Mouse (Mus musculus) layer of hippocampus, adult 18-20 months (tissue): Measurements from ENCODE around the gene Olfr1347. TPM values are rescaled to one million over a fixed set of nuclear protein-coding genes. Genes with fewer than 3 reads are reported as not detected.
"Not testable (repeated sequence)": the region's sequence is repeated elsewhere in the genome, so short reads cannot be mapped to it uniquely, and the experiment has no call there.

ENCODE experiments used
- DNase-seq, 2 experiments: peaks; one replicate each; pipeline ENCODE4 v3.0.0; 2022; ENCODE audit warnings: low spot score in 2 of 2
- long read RNA-seq: library from polyadenylated mRNA; stranded (forward); transcript quantifications from one replicate; pipeline ENCODE4 v2.0.0, GENCODE M21; 2021
- total RNA-seq, 2 experiments: library from RNA; stranded (reverse); gene quantifications; 2 replicates each; pipeline ENCODE4 v1.2.3; 2021

Olfr1347 gene
- total RNA-seq, result not detected
- long read RNA-seq, result 0 reads

DNA sequence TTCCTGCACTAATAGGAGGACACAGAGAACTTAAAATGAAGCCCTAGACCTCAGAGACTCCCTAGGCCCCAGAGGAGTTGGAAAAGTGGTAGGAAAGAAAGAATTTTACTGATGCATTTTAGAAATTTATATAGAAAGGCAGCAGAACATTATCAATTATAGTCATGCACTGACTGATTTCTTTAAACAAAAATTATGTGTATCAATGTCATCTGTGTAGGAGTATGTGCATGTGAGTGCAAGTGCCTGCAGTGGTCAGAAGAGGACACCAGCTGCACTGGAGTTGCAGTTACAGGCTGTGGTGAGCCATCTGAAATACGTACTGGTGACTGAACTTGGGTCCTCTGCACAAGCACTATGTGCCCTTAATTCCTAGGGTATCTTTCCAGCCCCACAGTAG lies at the start of gene Olfr1347:
Gene Olfr1347, minus strand, starts transcription at position 101 of the 400 bp plus-strand sequence.
- no peak for DNase-seq

DNA sequence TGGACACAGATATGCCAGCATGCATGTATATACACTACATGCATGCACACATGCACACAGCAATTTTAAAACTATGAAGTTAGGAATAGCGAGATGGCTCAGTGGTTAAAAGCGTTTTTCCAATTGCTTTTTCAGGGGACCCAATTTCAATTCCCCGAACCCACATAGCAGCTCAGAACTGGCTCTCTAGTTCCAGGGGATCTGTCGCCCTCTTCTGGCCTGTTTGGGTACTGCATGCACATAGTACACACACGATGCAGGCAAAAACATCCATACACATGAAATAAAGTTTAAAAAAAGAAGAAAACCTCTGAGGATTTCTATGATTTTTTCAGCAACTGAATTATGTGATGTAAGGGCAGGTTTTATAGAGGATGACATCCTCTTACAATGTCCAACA lies 26.6 kb upstream of the Olfr1347 start:
- DNase-seq, result peak in 1 of 2 experiments; percentile 5

DNA sequence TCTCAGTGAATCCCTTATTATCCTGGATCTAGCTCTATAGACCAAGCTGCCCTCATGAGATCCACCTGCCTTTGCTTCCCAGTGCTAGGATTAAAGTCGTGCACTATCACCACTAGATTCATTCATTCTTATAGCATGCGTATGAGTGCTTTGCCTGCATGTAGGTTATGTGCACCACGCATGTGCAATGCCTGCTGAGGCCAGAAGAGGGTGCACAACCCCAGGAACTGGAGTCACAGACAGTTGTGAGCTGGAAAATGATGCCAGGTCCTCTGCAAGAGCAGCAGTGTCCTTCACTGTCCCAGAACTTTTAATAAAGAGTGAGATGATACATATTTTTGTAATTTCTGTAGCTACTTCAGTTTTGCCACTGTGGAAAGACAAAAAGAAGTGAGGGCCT lies 25.4 kb upstream of the Olfr1347 start:
- DNase-seq, result no peak

DNA sequence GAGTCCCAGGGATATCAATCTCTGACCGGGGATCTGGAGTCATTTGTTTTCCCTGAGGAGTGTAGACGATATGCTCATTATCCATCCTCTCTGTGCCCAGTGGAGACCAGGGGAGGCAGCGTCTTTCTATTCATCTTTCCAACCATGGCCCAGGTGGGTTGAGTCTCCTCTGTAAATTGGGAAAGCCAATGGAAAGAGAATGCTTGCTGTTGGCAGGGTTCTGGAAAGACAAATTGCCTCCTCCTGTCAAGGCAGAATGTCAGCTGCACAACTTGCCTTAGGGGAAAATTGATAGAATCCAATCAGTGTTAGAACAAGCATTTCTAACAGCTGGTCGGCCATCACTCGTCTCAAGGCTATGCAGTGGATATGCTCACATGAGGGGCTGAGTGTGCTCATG lies 23.3 kb upstream of the Olfr1347 start, which contains the start of gene Olfr1349:
Gene Olfr1349, minus strand, starts transcription at position 101 of the 400 bp plus-strand sequence.
- no peak for DNase-seq

DNA sequence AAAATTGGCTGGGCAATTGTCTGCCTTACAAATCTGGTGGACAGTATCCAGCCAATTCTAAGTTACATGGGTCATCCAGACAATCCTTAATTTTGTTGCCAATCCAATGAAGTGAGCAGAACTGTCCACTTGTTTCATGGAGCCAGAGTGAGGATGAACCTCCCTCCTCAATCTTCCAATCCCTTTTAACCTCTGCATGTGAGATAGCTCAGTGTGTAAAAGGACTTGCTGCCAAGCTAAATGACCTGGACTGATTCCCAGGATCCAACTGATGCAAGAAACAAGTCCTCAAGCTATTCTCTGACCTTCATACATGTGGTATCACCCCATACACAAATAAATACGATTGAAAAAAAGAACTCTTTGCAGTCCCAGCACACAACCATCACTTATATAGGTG lies 22.1 kb upstream of the Olfr1347 start:
- no peak for DNase-seq

DNA sequence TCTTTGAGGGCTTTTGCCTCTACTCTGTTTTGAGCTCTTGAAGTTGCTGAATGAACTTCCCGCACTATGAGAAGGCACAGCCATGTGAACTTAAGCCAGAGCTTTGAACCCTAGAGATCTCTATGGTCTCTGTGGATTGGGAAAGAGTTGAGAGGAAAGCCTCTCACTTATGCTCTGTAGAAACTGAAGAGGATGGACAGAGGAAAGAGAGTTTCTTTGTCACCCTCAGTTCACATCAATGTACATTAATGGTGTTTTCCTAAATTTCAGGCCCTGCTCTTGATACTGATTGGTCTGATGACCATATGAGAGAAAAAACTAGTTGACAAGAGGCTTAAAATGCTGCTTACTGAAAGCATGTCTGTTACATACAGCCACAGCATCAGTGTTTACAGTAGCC lies 9.1 kb upstream of the Olfr1347 start, which contains the start of gene Olfr1348:
Gene Olfr1348, minus strand, starts transcription at position 101 of the 400 bp plus-strand sequence.
- DNase-seq, result no peak

DNA sequence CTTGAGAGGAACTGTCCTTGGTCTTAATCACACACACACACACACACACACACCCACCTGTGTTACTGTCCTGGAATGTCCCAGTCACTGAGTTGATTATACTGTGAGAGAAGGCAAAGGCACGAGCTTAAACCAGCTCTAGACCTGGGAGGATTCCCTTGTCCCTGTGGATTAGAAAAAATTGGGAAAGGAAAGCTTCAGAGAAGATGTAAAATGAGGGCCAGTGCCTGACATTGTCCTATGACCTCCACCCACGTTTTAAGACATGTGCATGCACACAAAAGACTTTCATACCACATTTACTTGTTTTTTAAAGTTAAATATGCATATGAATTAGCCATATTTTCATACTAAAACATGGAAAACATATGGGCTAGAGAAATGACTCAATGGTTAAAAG lies 12.7 kb downstream of the Olfr1347 start, which contains the start of gene Olfr5:
Gene Olfr5, minus strand, starts transcription at position 101 of the 400 bp plus-strand sequence.
- DNase-seq, result no peak

DNA sequence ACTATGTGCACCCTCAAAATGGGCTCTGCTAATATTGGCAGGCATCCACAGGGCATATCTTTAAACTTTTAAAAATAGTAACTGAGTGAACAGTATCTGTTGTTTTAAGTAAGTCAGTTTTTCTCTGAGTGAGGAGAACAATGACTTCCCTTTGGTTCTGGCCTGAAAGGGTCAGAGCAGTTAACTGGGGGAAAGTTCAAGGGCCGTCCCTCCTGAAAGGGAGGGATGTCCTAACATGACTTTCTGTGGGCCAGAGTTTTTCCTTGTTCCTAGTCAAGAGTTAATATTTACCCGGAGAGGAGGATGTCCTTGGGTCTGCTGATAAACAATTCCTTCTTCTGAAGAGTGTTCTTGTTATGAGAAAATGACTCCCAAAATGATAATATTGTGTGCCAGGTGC lies 21.9 kb downstream of the Olfr1347 start:
- DNase-seq, result not testable (repeated sequence)

DNA sequence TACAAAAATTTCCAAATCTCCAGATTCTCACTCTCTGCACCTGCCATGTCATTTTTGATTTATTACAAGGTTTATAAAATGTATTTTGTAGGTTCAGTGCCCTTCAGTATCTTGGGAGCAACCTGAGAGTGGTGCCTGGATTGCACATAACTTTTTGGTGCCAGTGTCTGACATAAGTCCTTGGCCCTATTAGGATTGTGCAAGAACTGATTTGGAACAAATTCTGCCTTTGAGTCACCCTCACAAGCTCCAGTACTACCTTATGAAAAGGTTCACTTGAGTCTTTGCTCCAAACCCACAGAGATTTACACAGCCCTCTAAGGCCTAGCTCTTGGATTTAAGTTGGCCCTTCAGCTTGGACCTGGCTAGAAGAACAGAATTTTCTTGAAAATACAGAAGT lies 32.6 kb downstream of the Olfr1347 start, which contains the start of gene Olfr1346:
Gene Olfr1346, plus strand, starts transcription at position 151 of the 400 bp plus-strand sequence.
- no peak for DNase-seq

DNA sequence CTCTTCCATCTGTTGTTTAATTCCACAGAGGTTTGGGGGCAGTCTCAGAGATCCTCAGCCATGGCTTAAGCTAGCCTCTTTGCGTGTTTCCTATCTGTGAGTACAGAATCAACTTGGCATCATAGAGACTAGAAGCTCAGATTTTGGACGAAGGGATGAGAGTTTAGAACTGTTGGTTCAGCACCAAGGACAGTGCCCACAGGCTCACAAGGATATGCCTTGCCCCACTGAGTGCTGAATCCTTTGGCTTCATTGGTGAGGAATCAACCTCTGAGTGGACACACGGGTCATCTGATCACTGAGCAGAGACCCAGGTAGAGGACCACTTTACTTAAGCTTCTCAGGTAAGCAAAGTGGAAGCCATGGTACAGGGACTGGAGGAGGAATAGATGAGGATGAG lies 43.2 kb downstream of the Olfr1347 start:
- no peak for DNase-seq

DNA sequence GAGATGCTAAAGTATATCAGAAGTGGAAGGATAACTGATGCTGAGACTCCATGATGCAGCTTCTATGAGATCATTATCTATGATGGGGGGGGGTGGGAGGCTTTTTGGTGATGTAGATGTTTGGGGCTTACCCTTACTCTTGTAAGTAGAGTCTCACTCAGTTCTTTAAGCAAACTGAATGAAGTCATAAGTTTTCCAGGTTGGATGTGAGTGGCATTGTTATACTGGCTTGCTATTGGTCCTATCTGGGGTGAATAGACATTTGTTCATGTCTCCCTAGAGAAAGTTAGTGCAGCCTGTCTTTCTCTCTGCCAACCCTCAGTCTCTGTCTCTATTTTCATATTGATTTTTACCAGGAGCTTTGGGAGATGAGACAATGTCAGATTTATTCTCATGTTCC lies 43.7 kb downstream of the Olfr1347 start, which contains the start of gene Olfr1336:
Gene Olfr1336, plus strand, starts transcription at position 301 of the 400 bp plus-strand sequence.
- DNase-seq, result no peak

DNA sequence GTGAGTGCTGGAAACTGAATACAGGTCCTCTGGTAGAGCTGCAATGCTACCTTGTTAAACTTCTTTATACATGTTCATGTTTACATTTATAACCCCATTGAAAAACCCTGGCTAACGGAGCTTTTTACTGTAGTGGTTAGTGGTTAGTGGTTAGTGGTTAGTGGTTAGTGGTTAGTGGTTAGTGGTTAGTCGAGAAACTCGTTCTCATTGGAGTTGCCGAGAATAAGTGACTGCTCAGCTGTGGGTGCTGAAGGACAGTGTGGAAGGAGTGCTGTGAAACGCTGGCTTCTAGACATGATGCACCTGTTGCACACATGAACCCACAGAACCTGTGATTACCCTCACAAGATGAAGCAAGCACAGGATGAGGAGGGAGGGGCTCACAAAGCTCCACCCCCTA lies 51.8 kb downstream of the Olfr1347 start:
- no peak for DNase-seq

DNA sequence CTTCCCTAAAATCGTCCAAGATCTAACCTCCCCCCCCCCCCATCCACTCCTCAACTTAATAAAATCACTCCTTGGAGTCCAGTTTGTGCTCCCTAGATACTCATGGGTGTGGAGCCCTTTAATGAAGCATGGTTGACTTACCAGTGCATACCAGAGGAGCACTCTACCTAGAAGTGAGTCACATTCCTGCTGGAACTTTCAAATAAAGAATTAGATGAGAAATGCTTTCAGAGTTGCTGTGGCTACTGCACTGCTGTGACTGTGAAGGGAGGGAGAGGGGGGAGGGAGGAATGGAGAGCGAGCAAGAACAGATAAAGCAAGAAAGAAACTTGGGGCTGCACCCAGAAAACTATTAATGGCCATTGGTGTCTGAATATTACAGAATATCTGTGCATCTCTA lies 58.4 kb downstream of the Olfr1347 start:
- DNase-seq, result no peak

DNA sequence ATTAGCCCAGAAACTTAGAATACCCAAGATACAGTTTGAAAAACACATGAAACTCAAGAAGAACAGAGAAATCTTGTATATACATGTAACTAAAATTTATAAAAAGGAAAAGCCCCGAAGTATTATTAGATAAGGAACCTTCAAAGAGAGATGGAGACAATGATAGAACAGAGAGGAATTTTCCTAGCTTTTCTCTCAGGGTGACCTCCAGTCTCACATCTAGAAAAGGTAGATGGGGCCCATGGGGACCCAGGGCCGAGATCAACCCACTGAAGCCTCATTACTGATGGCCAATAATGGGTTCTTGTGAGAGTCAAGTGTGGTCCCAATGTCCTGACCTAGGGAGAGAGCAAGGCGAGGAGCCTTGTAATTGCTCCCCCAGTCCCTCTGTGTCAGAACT lies 61.2 kb downstream of the Olfr1347 start, which contains the start of gene Olfr1344:
Gene Olfr1344, plus strand, starts transcription at position 301 of the 400 bp plus-strand sequence.
- no peak for DNase-seq

Other genes starting within 250 kb of the Olfr1347 start
- not detected for gene Epp13, start 247.0 kb downstream of the Olfr1347 start, total RNA-seq
- 10 to 100 TPM; 17.0 to 19.5 TPM for gene Zfp667, start 213.2 kb downstream of the Olfr1347 start, total RNA-seq
- gene Zfp583, start 168.5 kb downstream of the Olfr1347 start, total RNA-seq, result 10 to 100 TPM in 1 of 2 experiments, 1 to 10 TPM in 1; 9.8 to 10.1 TPM
- 1 to 10 TPM; 6.2 to 6.3 TPM for gene Gm3854, start 156.0 kb downstream of the Olfr1347 start, total RNA-seq
- 1 to 10 TPM; 4.8 to 6.9 TPM for gene Zfp78, start 136.5 kb downstream of the Olfr1347 start, total RNA-seq
- 1 to 10 TPM; 7.5 to 8.6 TPM for gene Zfp28, start 116.5 kb downstream of the Olfr1347 start, total RNA-seq
- gene Smim17, start 101.0 kb downstream of the Olfr1347 start, total RNA-seq, result 10 to 100 TPM; 20.3 to 21.6 TPM
- under 1 TPM; 0.42 to 0.61 TPM for gene Gm20715, start 89.5 kb downstream of the Olfr1347 start, total RNA-seq
- gene Olfr1344, start 61.1 kb downstream of the Olfr1347 start, total RNA-seq, result 1 to 10 TPM; 1.5 to 1.7 TPM
- gene Olfr1336, start 43.6 kb downstream of the Olfr1347 start, total RNA-seq, result under 1 TPM in 1 of 2 experiments, not detected in 1; 0.05 TPM
- not detected for gene Olfr1346, start 32.7 kb downstream of the Olfr1347 start, total RNA-seq
- gene Olfr5, start 12.8 kb downstream of the Olfr1347 start, total RNA-seq, result not detected
- not detected for gene Olfr1348, start 9.0 kb upstream of the Olfr1347 start, total RNA-seq
- not detected for gene Olfr1349, start 23.2 kb upstream of the Olfr1347 start, total RNA-seq
- not detected for gene Olfr1350, start 65.1 kb upstream of the Olfr1347 start, total RNA-seq
- 1 to 10 TPM; 6.5 to 8.3 TPM for gene Zim1, start 196.7 kb upstream of the Olfr1347 start, total RNA-seq
- gene Peg3, start 230.7 kb upstream of the Olfr1347 start, total RNA-seq, result 100 to 1,000 TPM; 180 to 186 TPM
- gene Usp29, start 230.8 kb upstream of the Olfr1347 start, total RNA-seq, result 10 to 100 TPM; 27.4 to 31.6 TPM